Mouse (Mus musculus) stomach, embryonic 16.5 days (tissue): ENCODE results near the gene Acer2. TPM values are rescaled to one million over a fixed set of nuclear protein-coding genes. Genes with fewer than 3 reads are reported as not detected.

Experiments used
- ATAC-seq: fragments of 200-750 bp; cut with Nextera tagmentation; 2 replicates; pipeline ENCODE4 v1.8.0; 2017; ENCODE audit warnings: moderate number of reproducible peaks, moderate TSS enrichment; ENCODE audit not compliant: insufficient read depth, low FRiP score
- H3K27ac ChIP-seq: fragments of 300-500 bp; sonication (generic); 2 replicates; pipeline ENCODE4 v1.5.1; 2014; ENCODE audit warnings: low read length
- H3K27me3 ChIP-seq: fragments of 300-500 bp; sonication (generic); 2 replicates; pipeline ENCODE4 v1.6.1; 2014; ENCODE audit warnings: low read length, control low read depth, mixed read lengths; ENCODE audit not compliant: control insufficient read depth, insufficient read depth
- H3K36me3 ChIP-seq: fragments of 300-500 bp; sonication (generic); 2 replicates; pipeline ENCODE4 v1.6.1; 2014; ENCODE audit warnings: low read length; ENCODE audit not compliant: control insufficient read depth, insufficient read depth
- H3K4me1 ChIP-seq: fragments of 300-500 bp; sonication (generic); 2 replicates; pipeline ENCODE4 v1.6.1; 2014; ENCODE audit warnings: low read length, control low read depth, mixed read lengths; ENCODE audit not compliant: control insufficient read depth, insufficient read depth
- H3K4me2 ChIP-seq: fragments of 300-500 bp; sonication (generic); 2 replicates; pipeline ENCODE4 v1.6.1; 2014; ENCODE audit warnings: low read depth, low read length, mixed read lengths
- H3K4me3 ChIP-seq: fragments of 300-500 bp; sonication (generic); replicated peaks from 2 replicates; pipeline ENCODE4 v1.5.1; 2014; ENCODE audit warnings: mild to moderate bottlenecking, low read length
- H3K9ac ChIP-seq: fragments of 300-500 bp; sonication (generic); 2 replicates; pipeline ENCODE4 v1.6.1; 2014; ENCODE audit warnings: low read length
- H3K9me3 ChIP-seq: fragments of 300-500 bp; sonication (generic); replicated peaks from 2 replicates; pipeline ENCODE4 v1.6.1; 2016; ENCODE audit warnings: low read length, control low read depth; ENCODE audit not compliant: control insufficient read depth
- WGBS: fragments of 180-500 bp; shearing (Covaris S2); extraction: QIAGEN DNeasy Blood & Tissue Kit; methylation state at CpG from one replicate; pipeline ENCODE4 v1.1.7; 2014; 5-methylcytosine and 5-hydroxymethylcytosine counted together
- polyA plus RNA-seq: library from polyadenylated mRNA; unstranded; fragments of >200 nt; fragmentation: Nextera tagmentation; extraction: Ambion mirVana; gene quantifications from 2 replicates; pipeline ENCODE4 v1.2.1, GENCODE M21; 2015

The Acer2 gene
- polyA plus RNA-seq, 1 experiment from 2014 or later = 22.5 TPM

GRCm38 (mm10) chr4:86905869-86906268, 31.7 kb downstream of the Acer2 start:
- ATAC-seq = no peak
- no peaks in the 10 kb centered on the region for H3K36me3 ChIP-seq
- whole genome bisulfite sequencing = 75% methylated on average over 1 of the region's 1 CpGs

GRCm38 (mm10) chr4:86911576-86912341, 37.6 kb downstream of the Acer2 start:
- H3K27me3 ChIP-seq = no peaks in the 10 kb centered on the region
- H3K9ac ChIP-seq = peak overlapping the region; percentile 50; the same call in 1 of the 2 replicates
- no peak overlapping the region for H3K4me3 ChIP-seq
- no peak overlapping the region for H3K4me2 ChIP-seq
- WGBS = 28% methylated on average over 18 of the region's 18 CpGs
- ATAC-seq = no peak
- H3K9me3 ChIP-seq = no peaks in the 10 kb centered on the region
- peaks cover 5% of the 10 kb centered on the region for H3K4me1 ChIP-seq
- H3K36me3 ChIP-seq = no peaks in the 10 kb centered on the region
- H3K27ac ChIP-seq = no peak overlapping the region

More at GRCm38 (mm10) chr4:86905869-86906268, 31.7 kb downstream of the Acer2 start:
- Histone ChIP-seq H3K4me3 (no peak overlapping the region), H3K4me1 (no peaks in the 10 kb centered on the region), H3K9ac (no peak overlapping the region), H3K27me3 (no peaks in the 10 kb centered on the region), H3K27ac (no peak overlapping the region), H3K9me3 (no peaks in the 10 kb centered on the region), H3K4me2 (no peak overlapping the region)

- Histone ChIP-seq H3K4me1 (peaks cover 5% of the 10 kb centered on the region), H3K27me3 (no peaks in the 10 kb centered on the region), H3K4me2 (no peak overlapping the region), H3K9me3 (no peaks in the 10 kb centered on the region), H3K27ac (no peak overlapping the region), H3K36me3 (no peaks in the 10 kb centered on the region), H3K4me3 (no peak overlapping the region), H3K9ac (no peak overlapping the region)
- ATAC-seq = no peak
- WGBS = 86% methylated on average over 7 of the region's 7 CpGs
These were observed 38.6 kb downstream of the Acer2 start for GRCm38 (mm10) chr4:86912757-86913156.

- Histone ChIP-seq H3K4me1 (peaks cover 5% of the 10 kb centered on the region), H3K27ac (no peak overlapping the region), H3K27me3 (no peaks in the 10 kb centered on the region), H3K4me3 (no peak overlapping the region), H3K9ac (no peak overlapping the region), H3K36me3 (no peaks in the 10 kb centered on the region), H3K4me2 (no peak overlapping the region), H3K9me3 (no peaks in the 10 kb centered on the region)
- no peak for ATAC-seq
- 38% methylated on average over 1 of the region's 1 CpGs for WGBS
These were observed 41.9 kb downstream of the Acer2 start for GRCm38 (mm10) chr4:86916062-86916461.

GRCm38 (mm10) chr4:86923476-86924055, 49.4 kb downstream of the Acer2 start:
- Histone ChIP-seq H3K27ac (no peak overlapping the region), H3K4me3 (no peak overlapping the region), H3K4me1 (no peaks in the 10 kb centered on the region), H3K9ac (no peak overlapping the region), H3K36me3 (no peaks in the 10 kb centered on the region), H3K9me3 (no peaks in the 10 kb centered on the region), H3K27me3 (no peaks in the 10 kb centered on the region), H3K4me2 (no peak overlapping the region)
- ATAC-seq = no peak
- 70% methylated on average over 3 of the region's 3 CpGs for WGBS

- H3K4me3 ChIP-seq = no peak overlapping the region
- WGBS = 12% methylated on average over 9 of the region's 9 CpGs
- no peak overlapping the region for H3K4me2 ChIP-seq
These were observed 50.7 kb downstream of the Acer2 start for GRCm38 (mm10) chr4:86924804-86925458.

GRCm38 (mm10) chr4:86926997-86927396, 52.8 kb downstream of the Acer2 start:
- 71% methylated on average over 3 of the region's 3 CpGs for WGBS
- no peaks in the 10 kb centered on the region for H3K27me3 ChIP-seq
- H3K4me3 ChIP-seq = no peak overlapping the region
- H3K36me3 ChIP-seq = no peaks in the 10 kb centered on the region
- ATAC-seq = no peak
- H3K27ac ChIP-seq = no peak overlapping the region
- H3K4me2 ChIP-seq = no peak overlapping the region
- H3K4me1 ChIP-seq = no peaks in the 10 kb centered on the region
- H3K9me3 ChIP-seq = no peaks in the 10 kb centered on the region
- H3K9ac ChIP-seq = no peak overlapping the region

More at GRCm38 (mm10) chr4:86924804-86925458, 50.7 kb downstream of the Acer2 start:
- Histone ChIP-seq H3K36me3 (no peaks in the 10 kb centered on the region), H3K9me3 (no peaks in the 10 kb centered on the region), H3K27me3 (no peaks in the 10 kb centered on the region), H3K27ac (no peak overlapping the region), H3K4me1 (no peaks in the 10 kb centered on the region), H3K9ac (no peak overlapping the region)
- ATAC-seq = no peak

- 87% methylated on average over 7 of the region's 7 CpGs for WGBS
- Histone ChIP-seq H3K36me3 (no peaks in the 10 kb centered on the region), H3K9ac (no peak overlapping the region), H3K4me2 (peak overlapping the region; percentile 61), H3K9me3 (no peaks in the 10 kb centered on the region), H3K27me3 (no peaks in the 10 kb centered on the region), H3K4me3 (peak overlapping the region; percentile 55), H3K4me1 (no peaks in the 10 kb centered on the region), H3K27ac (no peak overlapping the region)
- ATAC-seq = peak; percentile 15; the same call in 1 of the 2 replicates
These were observed 56.0 kb downstream of the Acer2 start for GRCm38 (mm10) chr4:86930101-86930635.
